Mouse (Mus musculus): ENCODE data around the gene Qsox1. TPM values are rescaled to one million over a fixed set of nuclear protein-coding genes. Genes with fewer than 3 reads are reported as not detected.

The Qsox1 gene
- total and polyA plus RNA-seq, 3 experiments = 8.4 to 17.1 TPM; not detected in 1

DNA sequence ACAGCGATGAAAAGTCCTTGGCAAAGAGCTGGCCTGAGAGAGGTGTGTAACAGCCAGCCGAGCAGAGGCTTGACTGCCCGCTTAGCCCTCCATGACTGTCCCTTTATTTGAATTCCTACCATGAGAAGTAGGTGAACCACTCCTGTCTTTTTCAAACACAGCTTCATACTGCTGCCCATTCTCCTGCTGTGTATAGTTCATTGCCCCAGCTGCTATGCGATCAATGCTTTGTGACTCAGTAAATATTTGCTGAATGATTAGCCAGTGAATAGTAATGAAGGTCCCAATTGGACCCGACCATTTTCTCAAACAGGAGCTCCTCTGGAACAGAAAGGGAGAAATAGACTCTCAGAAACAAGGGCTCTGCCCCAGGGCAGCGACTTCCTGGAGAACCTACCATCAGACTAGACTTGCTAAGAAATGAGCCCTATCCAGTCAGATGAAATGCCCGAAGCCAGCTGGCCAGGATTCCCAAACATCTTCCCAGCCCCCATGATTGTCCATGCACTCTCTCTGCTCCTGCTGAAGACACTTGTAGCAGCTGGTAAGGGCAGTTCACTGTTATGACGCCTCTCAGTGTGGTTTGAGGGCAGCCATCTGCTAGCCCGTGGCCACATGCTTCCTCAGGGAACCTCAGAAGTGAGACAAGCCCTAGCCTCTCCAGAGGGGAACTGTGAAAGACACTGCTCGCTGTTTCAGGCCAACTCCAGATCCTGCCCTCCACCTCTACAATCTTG, 2.8 kb downstream of the Qsox1 start:
- peaks cover 0 to 20% of the 10 kb centered on the region in 2 experiments; a peak in 2 of 4 replicates for H3K36me3 ChIP-seq (ENCODE audit: control insufficient read depth in 1 of 2, insufficient read depth in 2 of 2, low read length in 2 of 2)
- H3K79me2 ChIP-seq (ENCODE audit: control insufficient read depth, insufficient read depth, low read length, poor library complexity) = peaks cover 5% of the 10 kb centered on the region
- no peak overlapping the region for H3K27ac ChIP-seq (ENCODE audit: control insufficient read depth, low read depth, low read length)
- H3K27me3 ChIP-seq (ENCODE audit: control insufficient read depth in 1 of 2, insufficient read depth in 2 of 2, low read length in 2 of 2) = no peaks in the 10 kb centered on the region
- DNase-seq (ENCODE audit: low read depth, low spot score) = no peak
- H3K9ac ChIP-seq (ENCODE audit: control insufficient read depth, low read depth, low read length, poor library complexity, severe bottlenecking) = no peak overlapping the region
- TF ChIP-seq SIN3A (IDR thresholded peaks at IDR 0.05; ENCODE audit: low read length) = no peak
- TF ChIP-seq RAD21 (IDR thresholded peaks at IDR 0.05; ENCODE audit: low read depth, low read length) = no peak
- TF ChIP-seq MXI1 (IDR thresholded peaks at IDR 0.05; ENCODE audit: low read depth, low read length) = no peak
- TF ChIP-seq KAT2A (conservative IDR thresholded peaks at IDR 0.05; ENCODE audit: low read depth, low read length) = no peak
- TF ChIP-seq UBTF (IDR thresholded peaks at IDR 0.05; ENCODE audit: borderline replicate concordance, insufficient read depth, low read depth, low read length) = no peak
- TF ChIP-seq TBP (IDR thresholded peaks at IDR 0.05; ENCODE audit: low read depth, low read length) = no peak
- no peak for TF ChIP-seq MAX (IDR thresholded peaks at IDR 0.05; ENCODE audit: low read length)
- no peak for TF ChIP-seq GABPA (IDR thresholded peaks at IDR 0.05; ENCODE audit: low read depth, low read length)
- TF ChIP-seq CTCF (IDR thresholded peaks at IDR 0.05 in 2 of 3, conservative IDR thresholded peaks at IDR 0.05 in 1 of 3; ENCODE audit: control insufficient read depth in 1 of 3, insufficient read depth in 1 of 3, low read depth in 2 of 3, low read length in 3 of 3, poor library complexity in 1 of 3, severe bottlenecking in 1 of 3) = no peak
- TF ChIP-seq MAFK (IDR thresholded peaks at IDR 0.05; ENCODE audit: borderline replicate concordance, low read depth, low read length) = no peak
- no peak for TF ChIP-seq E2F4 (IDR thresholded peaks at IDR 0.05; ENCODE audit: borderline replicate concordance, low read depth, low read length)
- TF ChIP-seq RCOR1 (IDR thresholded peaks at IDR 0.05; ENCODE audit: low read depth, low read length) = no peak
- TF ChIP-seq MYB (IDR thresholded peaks at IDR 0.05; ENCODE audit: low read depth, low read length) = no peak
- no peak for TF ChIP-seq CHD2 (IDR thresholded peaks at IDR 0.05; ENCODE audit: low read length)
- no peak for TF ChIP-seq ZNF384 (IDR thresholded peaks at IDR 0.05; ENCODE audit: low read depth, low read length)
- no peak for TF ChIP-seq TAL1 (IDR thresholded peaks at IDR 0.05; ENCODE audit: low read length)
- TF ChIP-seq POLR2AphosphoS5 (IDR thresholded peaks at IDR 0.05; ENCODE audit: borderline replicate concordance, low read depth, low read length) = no peak
- TF ChIP-seq ZKSCAN1 (IDR thresholded peaks at IDR 0.05; ENCODE audit: low read depth, low read length) = no peak
- no peaks in the 10 kb centered on the region for H3K9me3 ChIP-seq (replicated peaks; ENCODE audit: insufficient read depth, low read length)
- H3K4me1 ChIP-seq (ENCODE audit: control insufficient read depth in 1 of 2, insufficient read depth in 2 of 2, low read length in 2 of 2) = peaks cover 7 to 24% of the 10 kb centered on the region in 2 experiments
- H3K4me3 ChIP-seq (ENCODE audit: control insufficient read depth in 1 of 2, insufficient read depth in 1 of 2, low read depth in 2 of 2, low read length in 2 of 2) = no peak overlapping the region

DNA sequence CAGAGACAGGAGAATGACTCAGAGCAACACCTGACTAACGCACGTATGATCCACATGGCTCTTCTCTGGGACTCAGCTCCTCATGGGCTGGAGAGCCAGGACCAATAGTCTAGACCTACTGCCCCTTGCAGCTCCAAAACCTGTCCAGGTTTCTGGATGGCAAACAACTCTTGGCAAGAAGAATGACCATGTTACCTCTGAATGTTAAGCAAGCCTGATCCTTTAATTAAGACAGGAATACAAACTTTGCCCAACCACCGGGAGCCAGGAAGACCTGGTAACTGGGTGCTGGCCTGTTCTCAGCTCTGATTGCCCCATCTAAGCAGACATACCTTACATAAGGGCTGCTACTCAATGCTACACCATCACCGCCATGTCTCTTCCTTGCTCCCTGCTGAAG, 4.4 kb downstream of the Qsox1 start:
- Histone ChIP-seq H3K27ac (ENCODE audit: control insufficient read depth, low read depth, low read length) (no peak overlapping the region), H3K36me3 (ENCODE audit: control insufficient read depth in 1 of 2, insufficient read depth in 2 of 2, low read length in 2 of 2) (peaks cover 0 to 4% of the 10 kb centered on the region in 2 experiments; a peak in 2 of 4 replicates), H3K4me3 (ENCODE audit: control insufficient read depth in 1 of 2, insufficient read depth in 1 of 2, low read depth in 2 of 2, low read length in 2 of 2) (no peak overlapping the region), H3K4me1 (ENCODE audit: control insufficient read depth in 1 of 2, insufficient read depth in 2 of 2, low read length in 2 of 2) (peaks cover 0 to 10% of the 10 kb centered on the region in 2 experiments; a peak in 3 of 4 replicates), H3K79me2 (ENCODE audit: control insufficient read depth, insufficient read depth, low read length, poor library complexity) (peaks cover 5% of the 10 kb centered on the region), H3K27me3 (ENCODE audit: control insufficient read depth in 1 of 2, insufficient read depth in 2 of 2, low read length in 2 of 2) (no peaks in the 10 kb centered on the region), H3K9me3 (replicated peaks; ENCODE audit: insufficient read depth, low read length) (no peaks in the 10 kb centered on the region), H3K9ac (ENCODE audit: control insufficient read depth, low read depth, low read length, poor library complexity, severe bottlenecking) (no peak overlapping the region)
- DNase-seq (ENCODE audit: low read depth, low spot score) = no peak
- TF ChIP-seq ZNF384 (IDR thresholded peaks at IDR 0.05; ENCODE audit: low read depth, low read length) (no peak), USF2 (IDR thresholded peaks at IDR 0.05; ENCODE audit: borderline replicate concordance in 1 of 2, insufficient read depth in 1 of 2, low read depth in 1 of 2, low read length in 2 of 2) (no peak), ZKSCAN1 (IDR thresholded peaks at IDR 0.05; ENCODE audit: low read depth, low read length) (no peak), MEF2A (IDR thresholded peaks at IDR 0.05; ENCODE audit: extremely low read depth, insufficient replicate concordance, low read depth, low read length, poor library complexity, severe bottlenecking) (no peak), JUND (IDR thresholded peaks at IDR 0.05; ENCODE audit: low read depth, low read length) (no peak), TCF12 (IDR thresholded peaks at IDR 0.05; ENCODE audit: low read depth, low read length) (no peak), ZC3H11A (IDR thresholded peaks at IDR 0.05; ENCODE audit: low read depth, low read length) (no peak), ZMIZ1 (IDR thresholded peaks at IDR 0.05; ENCODE audit: low read depth, low read length) (no peak), NRF1 (IDR thresholded peaks at IDR 0.05; ENCODE audit: insufficient read depth, low read depth, low read length, poor library complexity, severe bottlenecking) (no peak), ETS1 (IDR thresholded peaks at IDR 0.05; ENCODE audit: low read depth, low read length) (no peak), POLR2AphosphoS2 (IDR thresholded peaks at IDR 0.05; ENCODE audit: low read length) (no peak), MAZ (IDR thresholded peaks at IDR 0.05; ENCODE audit: low read depth, low read length) (no peak), HCFC1 (IDR thresholded peaks at IDR 0.05; ENCODE audit: low read depth, low read length) (no peak)
